Mouse (Mus musculus) retina, postnatal 7 days (tissue): ENCODE data around the gene Ak2.

ENCODE experiments used
- DNase-seq: peaks from one replicate; pipeline ENCODE4 v3.0.0-alpha.2; 2012; ENCODE audit warnings: low read depth, low spot score

Ak2 gene

DNA sequence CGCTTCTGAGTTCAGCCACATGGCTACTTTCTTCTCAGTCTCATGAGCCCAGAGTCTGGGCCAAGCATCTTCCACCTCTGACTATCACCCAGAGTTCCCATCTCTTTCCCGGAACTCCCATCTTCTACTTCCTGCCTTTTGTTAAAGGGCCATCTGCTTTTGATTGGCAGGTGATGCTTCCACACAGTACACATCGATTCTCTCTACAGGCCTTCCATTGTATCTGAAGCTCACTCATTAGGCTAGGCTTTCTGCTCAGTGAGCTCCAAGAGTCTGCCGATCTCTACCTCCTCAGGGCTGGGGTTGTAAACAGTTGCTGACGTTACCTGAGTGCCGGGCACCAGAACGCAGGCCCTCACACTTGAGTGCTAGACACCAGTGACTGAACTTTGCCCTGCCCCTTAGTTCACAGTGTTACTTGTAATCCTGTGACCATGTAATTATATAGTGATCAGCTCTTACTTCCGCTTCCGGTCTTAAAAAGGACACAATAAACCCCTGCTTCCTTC is at the start of gene Ak2:
Ak2 (plus strand) TSS at position 459 of the 509 bp plus-strand sequence.
- DNase-seq, result no peak

DNA sequence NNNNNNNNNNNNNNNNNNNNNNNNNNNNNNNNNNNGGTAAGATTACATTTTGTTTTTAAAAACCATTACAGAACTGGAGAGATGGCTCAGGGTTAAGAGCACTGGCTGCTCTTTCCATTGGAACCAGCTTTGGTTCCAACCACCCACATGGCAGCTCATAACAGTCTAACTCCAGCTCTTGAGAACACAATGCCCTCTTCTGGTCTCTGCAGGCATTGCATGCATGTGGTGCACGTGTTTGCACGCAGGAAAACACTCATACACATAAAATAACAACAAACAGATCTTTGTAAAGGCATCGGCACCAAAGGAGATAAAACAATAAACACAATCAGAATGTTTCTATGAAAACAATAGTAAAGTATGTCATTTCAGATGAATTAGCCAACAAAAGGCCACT is 49.4 kb upstream of the Ak2 start:
- DNase-seq, result no peak

DNA sequence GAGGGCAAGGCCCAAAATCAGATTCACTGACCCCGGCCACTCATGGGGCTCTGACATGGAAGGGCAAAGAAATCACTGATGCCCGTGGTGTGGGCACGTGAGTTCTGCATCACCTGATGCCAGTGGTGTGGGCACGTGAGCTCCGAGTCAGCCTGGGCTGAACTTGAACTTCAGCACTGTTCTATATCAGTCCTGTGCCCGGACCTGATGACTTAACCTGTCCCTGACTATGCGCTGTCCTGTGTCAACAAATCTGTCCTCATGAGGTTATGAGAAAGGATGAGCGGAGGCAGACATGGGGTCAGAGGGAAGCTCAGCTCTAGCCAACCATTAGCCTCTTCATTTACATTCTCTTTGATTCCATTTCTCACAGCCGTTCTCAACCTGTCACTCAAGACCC is 45.0 kb upstream of the Ak2 start:
- DNase-seq, result no peak

DNA sequence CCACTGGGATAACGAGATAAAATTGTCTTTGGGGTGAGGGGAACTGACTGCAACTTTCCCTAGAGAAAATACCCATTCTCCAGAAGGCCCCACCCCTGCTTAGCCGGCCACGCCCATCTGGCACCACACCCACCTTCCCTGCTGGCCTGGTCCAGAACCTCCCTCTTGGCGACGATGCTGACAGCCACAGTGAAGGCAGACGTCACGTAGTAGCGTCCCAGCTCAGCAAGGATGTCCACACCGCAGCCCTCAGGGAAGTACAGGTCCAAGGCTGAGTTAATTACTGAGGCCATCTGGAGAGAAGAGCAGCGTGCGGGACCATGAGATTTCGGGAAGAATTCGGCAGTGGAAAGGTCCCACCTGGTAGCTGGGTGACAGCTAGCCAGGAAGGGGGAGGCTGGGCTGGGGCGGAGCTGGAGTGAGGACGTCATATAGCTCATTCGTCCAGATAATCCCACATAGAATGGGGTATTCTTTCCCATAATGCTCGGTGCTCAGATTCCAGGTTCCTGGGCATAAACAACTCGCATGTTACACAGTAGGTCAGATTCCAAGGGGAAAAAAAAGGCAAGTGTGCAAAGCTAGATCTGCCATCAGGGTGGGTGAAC is 44.3 kb upstream of the Ak2 start:
- no peak for DNase-seq

DNA sequence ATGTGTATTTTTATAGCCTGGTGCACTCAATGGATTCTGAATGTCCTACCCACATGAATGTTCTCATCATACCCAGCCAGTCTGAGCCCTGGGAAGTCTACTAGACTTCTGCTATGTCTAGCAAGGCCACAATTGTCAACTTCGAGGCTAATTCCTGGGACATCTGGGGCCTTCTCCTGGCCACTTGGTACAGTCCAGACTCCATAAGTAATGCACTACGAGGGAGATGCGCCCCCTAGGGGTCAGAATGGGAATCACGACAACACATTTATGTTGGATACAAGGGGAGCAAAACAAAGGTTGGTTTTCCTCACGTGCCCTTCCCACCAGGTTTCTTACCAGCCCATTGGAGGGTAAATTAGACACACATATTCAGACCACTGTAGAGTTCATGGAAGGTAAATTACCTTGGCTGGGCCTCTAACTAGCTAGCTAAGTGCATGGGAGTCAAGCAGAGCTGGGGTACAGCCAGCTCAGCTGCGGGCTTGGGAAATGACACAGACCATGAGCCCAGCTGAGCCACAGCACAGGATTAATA is 43.6 kb upstream of the Ak2 start:
- peak; percentile 32 for DNase-seq

DNA sequence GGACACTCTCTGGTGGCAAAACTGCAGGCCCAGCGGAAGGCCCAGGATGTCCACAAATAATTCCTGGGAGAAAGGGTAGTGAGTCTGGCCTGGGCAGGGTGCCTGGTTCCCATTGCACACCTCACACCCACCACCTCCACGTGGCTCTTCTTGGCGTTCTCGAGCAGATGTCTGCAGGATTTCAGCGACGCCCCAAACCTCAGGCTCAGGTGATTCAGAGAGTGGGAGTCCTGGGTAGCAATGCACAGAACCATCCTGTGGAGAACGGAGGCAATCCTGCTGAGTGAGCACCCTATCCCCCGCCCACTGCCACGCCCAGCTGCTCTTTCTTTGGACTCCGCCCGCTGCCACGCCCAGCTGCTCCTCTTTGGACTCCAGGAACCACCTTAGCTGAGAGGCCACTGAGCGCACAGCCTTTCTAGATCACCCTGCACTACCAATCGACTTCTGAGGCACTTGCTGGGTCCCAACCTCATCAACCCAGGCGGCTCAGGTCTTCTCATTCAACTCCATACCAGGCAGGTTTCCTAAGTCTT is 42.2 kb upstream of the Ak2 start:
- DNase-seq, result no peak

DNA sequence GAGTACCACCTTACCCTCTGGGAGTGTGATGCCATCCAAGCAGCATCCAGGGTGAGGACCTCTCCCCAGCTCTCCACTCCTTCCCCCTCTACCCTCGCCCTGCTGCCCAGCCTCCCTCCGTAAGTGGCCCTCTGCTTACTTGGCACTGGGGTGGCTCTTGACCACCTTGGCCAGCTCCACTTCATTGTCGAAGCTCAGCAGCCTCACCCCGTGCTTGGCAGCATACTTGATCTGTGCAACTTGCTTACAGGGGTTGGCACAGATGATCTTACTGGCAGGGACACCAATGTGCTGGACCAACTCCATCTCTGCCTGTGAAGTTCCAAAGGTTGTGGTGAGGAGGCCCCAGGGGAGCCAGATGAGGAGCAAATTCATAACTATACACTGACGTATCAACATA is 41.3 kb upstream of the Ak2 start:
- no peak for DNase-seq

DNA sequence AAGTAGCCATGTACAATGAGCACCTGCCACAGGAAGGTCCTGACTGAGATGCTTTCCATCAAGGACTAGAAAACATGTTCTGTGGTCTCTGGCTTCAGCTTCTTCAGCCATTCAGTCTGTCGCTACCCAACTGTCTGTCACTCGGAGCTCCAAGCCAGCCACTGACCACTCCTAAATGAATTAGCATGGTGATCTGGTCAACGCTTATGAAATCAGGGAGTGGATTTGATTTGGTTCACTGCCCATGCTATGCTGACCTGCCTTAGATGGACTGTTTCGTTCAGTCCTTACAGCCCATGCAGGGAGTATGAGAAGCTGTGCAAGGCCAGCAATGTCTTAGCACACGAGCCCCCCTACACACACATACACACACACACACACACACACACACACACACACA is 37.9 kb upstream of the Ak2 start:
- DNase-seq, result no peak

DNA sequence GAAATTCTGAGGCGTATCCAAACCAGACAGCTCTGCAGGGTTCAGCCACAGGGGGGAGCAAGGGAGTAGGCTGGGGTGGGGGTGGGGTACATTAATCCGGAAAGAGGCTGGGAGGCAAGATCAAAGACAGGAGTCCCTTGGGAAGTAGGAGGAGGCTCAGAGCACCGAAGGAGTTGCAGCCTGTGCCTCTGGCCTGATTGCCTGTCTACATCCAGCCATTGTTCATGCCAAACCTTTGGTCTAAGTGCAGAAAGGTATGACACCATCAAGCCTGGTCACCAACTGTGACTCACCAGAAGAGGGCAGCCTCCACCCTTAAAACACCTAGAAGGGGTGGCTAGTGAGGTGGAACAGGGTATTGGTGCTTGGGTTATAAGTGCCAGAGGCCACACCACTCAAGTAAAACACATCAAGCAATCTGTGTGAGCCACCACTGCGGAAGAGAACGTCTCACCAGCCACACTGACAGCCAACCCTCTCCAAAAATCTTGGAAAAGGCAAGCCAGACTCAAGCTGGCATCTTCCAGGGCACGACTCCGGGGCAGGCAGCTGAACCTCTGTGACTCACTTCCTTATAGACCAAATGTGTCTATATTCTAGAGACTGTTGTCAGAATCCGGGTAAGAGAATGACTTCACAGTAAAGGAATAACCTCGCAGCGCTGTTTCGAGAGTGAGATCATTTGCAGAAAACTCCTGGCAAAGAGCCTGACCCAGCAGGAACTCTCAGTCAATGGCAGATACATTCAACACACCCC is 34.4 kb upstream of the Ak2 start:
- DNase-seq, result peak; percentile 30

DNA sequence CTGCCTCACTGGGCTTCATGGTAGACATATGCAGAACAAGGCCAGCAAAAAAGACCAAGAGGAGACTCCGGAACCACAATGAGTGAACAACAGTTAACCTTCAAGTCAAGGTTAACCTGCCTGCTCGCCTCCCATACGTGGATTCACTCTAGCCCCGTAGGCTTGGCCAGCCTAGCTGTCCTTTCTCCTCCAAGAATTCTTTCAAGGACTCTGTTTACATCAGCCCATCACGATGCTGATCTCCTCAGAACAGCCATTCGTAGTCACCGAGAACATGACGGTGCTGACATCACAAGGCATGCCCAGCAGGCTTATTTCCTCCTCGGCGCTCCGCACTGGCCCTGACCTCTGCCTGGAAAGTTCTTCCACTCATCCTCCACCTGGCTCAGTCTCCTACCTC is 33.6 kb upstream of the Ak2 start:
- DNase-seq, result no peak

DNA sequence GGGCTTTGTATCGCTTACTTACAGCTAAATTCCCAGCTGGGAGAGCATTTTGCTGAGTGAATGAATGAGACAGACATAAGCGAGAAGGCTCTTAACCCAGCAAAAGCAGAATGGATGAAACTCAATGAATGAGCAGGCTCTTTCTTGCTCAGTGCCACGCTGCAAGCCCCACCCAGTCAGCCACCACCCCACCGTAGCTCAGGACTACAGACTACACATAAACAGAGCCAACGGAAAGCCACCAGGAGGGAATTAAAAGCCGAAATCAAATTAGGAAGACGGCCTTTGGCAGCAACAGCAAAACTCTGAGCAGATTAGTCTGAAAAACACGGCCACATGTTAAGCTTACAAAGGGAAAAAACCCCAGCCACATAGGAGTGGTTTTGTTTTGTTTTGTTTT is 32.9 kb upstream of the Ak2 start:
- DNase-seq, result no peak

DNA sequence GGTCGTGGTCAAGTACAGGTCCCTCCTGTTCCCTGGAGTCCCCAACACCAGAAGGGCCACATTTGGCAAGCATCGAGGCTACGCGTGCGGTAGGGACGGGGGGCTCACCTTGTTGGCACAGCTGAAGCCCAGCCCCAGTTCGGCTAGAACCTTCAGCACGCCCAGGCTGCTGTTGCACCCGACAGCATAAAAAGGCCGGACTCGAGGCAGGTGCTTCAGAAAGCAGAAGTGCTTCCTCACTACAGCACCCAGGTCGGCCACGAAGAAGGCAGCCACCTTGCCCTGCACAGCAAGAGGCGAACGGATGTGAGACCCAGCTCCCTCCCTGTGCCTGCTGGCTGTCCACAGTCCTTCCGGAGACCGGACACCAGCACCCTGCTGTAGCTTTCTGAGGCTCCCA is 32.1 kb upstream of the Ak2 start:
- no peak for DNase-seq

DNA sequence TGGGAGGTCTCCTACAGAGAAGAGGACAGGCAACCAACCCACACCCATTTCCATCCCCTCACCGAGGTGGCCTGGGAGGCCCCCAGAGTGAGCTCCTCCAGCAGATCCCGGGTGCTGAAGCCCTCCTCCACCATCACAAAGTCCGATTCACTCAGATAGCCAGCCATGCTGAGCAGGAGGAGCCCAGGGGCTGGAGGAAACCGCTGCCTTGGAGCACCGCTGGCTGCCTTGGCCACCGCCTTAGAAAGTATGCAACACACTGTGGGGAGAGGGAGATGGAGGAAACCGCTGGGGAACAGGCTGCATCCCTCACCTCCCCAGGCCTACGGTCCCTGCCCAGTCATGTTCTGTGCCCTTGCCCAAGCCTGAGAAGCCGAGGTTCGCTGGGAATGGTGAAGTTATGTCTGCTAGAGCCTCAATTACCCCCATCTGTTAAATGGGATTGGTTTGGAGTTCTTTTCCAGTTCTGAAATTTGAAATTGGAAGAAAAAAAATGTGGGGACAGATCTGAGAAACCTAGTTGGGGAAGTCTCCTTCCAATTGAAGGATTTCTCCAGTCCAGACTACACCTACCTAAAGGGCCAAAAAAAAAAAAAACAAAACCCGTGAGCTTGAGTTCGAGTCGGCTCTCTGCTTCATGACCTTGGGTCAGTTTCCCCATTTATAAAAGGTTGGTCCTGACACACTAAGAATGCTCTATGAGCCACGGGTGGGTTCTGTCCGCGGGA is 30.3 kb upstream of the Ak2 start:
- DNase-seq, result no peak

DNA sequence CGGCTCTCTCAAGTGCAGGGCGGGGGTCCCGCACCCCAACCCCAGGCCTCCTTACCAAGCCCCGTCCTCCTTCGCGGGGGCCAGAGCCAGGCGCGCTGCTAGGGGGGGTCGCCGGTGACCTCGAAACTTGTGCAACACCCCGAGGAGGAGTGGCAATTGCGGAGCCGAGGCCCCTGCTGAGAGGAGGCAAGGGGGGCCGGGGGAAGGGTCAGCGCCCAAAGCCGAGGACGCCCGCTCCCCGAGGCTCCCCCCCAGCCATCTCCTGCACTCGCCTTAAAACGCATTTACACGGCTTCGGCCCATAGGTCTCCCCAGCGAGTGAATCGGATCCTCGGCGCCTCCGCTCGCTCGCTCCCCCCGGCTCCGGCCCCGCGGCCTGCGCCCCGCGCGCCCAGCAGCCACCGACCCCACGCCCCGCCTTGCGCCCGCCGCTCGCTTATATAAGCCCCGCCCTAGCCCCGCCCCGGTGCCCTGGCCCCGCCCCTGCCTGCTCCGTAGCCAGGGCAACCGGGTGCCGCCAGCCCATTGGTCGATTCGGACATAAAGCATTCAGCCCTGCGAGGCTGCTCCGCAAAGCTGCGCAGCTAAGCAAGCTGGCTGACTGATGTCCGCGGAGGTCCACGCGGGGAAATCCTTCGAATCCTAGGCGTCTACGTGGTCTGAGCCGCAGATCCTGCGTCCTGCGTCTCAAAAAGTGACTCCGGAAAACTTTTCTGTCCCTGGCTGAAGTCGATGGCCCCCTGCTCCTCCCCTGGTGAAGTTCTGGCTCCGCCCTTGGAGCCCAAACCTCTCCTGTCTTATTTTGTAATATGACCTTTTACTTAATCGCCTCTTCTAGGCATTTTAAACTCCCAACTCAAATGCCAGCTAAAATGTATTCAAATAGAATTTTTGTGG is 29.5 kb upstream of the Ak2 start, which contains the start of gene Azin2:
Azin2 (minus strand) TSS at position 414 of the 897 bp plus-strand sequence.
- peak; percentile 89 for DNase-seq

DNA sequence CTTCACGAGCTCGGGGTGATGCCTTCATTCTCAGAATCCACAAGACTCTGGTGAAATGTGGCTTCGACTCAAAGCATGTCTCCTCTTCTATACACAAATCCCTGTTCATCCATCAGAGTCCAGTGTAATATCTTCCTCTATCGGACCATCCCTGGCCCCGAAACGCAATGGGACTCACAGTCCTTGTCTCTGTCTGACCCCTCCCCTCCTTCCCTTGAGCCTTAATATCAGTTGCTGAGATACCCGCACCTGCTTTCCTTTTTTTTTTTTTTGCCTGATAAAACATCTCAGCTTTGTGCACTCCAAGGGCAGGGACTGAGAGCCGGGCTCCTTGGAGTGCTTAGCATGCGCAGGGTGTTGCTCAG is 28.9 kb upstream of the Ak2 start:
- no peak for DNase-seq

DNA sequence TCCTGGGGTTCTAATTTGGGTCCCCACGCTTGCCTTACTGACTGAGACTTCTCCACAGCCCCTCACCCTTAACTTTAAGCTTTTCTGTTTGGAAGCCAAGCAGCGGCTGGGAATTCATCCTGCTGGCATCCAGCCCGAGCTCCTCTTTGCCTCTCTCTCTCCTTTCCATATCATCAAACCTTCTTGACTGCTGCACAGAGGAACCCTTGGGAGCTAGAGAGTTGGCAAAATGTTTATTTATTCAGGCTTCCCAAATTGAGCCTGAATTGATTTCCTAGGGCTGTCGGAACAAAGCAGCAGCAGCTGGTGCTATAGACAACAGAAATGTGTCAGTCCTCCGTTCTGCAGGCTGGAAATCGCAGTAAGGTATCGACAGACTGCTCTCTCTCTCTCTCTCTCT is 25.0 kb upstream of the Ak2 start:
- no peak for DNase-seq

DNA sequence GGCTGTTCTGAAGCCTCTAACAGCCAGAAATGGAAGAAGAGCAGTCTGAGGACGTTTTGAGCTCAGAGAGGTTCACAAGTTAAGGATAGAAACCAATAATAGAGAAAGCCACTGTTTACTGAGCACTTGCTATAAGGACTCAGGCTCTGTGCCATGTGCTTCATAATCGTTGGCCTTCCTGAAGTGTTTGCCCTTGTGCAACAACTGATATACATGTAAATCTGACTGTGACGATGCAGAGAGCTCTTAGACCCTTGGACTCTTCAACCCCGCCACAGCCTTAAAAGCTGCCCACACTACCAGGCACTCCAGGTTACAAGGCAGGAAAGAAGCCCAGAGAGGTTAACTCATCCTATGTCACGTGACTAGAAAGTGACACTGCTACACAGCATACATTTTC is 22.7 kb upstream of the Ak2 start:
- DNase-seq, result no peak

DNA sequence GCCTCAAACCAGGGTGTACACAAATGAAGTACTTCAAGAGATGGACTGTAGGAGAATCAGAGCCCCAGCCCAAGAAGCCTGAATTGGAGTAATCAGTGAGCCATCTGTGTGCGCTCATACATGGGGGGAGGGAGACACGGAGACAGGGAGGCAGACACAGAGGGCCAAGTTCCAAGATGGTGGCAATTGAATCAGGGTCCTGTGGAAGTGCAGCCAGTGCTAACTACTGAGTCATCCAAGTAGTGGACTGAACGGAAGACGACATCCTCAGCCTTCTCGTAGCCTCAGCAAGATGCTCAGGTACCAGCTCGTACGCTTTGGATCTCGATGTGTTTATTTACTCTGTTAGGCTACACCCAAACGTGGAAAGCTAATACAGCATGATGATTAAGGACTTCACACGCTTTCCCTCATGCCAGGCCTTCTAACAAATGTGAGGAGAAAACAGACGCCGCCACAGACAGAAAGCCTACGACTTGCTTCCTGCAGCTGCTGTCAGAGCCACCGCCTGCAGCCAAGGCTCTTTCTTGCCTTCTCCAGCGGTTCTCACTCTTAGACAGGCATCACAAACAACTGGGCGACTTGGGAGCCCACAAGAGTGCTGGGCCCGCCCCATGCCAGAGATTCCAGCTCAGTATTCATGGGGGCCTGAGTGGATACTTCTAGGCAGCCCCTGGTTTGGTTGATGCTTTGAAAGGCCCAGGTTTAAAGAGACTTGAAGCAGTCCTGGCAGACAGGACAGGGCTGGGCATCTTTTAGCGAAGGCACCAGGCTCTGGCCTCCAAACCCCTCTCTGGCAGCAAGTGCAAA is 21.9 kb upstream of the Ak2 start:
- no peak for DNase-seq

DNA sequence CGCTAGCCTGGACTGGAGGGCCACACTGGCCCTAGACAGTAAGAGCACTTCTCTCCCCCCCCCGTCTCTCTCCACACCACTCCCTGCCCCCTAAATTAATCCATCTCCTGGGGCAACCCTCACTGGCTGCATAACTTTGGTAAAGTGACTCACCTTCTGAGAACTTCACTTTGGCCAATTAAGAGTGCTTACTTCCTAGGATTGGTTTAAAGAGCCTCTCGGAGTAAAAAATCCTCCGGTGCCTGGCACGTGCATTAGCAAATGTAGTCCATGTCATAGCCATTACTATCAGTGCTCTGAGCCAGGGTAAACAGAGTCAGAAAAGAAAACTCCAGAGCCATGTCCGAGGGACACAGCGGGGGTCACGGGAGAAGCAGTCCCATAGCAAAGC is 21.3 kb upstream of the Ak2 start:
- no peak for DNase-seq

DNA sequence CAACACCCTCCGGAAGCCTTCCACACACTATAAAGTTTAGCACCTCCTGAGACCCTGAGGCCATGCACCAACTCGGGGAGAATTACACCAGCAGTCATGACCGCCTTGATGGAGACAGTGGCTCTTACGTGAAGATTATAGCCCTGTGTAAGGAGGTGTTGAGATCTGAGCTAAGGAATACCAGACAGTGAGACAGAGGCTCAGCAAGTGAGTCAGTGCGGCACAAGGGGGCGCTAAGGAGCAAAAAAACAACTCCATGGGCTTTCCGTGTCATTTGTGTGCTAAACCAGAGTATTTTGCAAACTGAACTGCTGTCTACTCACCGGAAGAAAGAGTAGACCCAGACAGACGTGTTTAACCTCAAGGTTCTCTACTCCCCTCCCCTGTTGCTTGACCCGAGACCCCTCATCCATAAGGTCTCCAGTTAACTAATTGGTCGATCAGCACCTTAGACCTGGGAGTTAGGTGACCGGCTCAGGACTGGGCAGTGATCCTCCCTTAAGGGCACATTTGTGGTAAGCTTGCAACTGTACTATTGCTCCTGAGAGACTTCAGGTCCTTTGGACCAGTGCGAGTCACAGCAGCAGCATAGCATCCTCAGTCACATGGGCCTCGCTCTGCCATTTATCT is 20.6 kb upstream of the Ak2 start:
- peak; percentile 53 for DNase-seq
